Mouse (Mus musculus) midbrain, embryonic 14.5 days (tissue): Measurements from ENCODE around the gene Vsig10. TPM values are rescaled to one million over a fixed set of nuclear protein-coding genes. Genes with fewer than 3 reads are reported as not detected.
"Not testable (repeated sequence)": the region's sequence is repeated elsewhere in the genome, so short reads cannot be mapped to it uniquely, and the experiment has no call there.

Experiments used
- ATAC-seq: fragments of 200-750 bp; cut with Nextera tagmentation; 2 replicates; pipeline ENCODE4 v1.8.0; 2017; ENCODE audit warnings: moderate number of reproducible peaks, moderate library complexity; ENCODE audit not compliant: low FRiP score, low TSS enrichment
- DNase-seq: peaks from one replicate; pipeline ENCODE4 v3.0.0-alpha.2; 2015
- H3K27ac ChIP-seq: fragments of 300-500 bp; sonication (generic); replicated peaks from 2 replicates; pipeline ENCODE4 v1.5.1; 2014; ENCODE audit warnings: mild to moderate bottlenecking, low read depth, low read length, moderate library complexity
- H3K27me3 ChIP-seq: fragments of 300-500 bp; sonication (generic); 2 replicates; pipeline ENCODE4 v1.6.1; 2014; ENCODE audit warnings: low read length, control low read depth, mixed read lengths; ENCODE audit not compliant: control insufficient read depth, insufficient read depth
- H3K36me3 ChIP-seq: fragments of 300-500 bp; sonication (generic); 2 replicates; pipeline ENCODE4 v1.6.1; 2014; ENCODE audit warnings: low read length, control low read depth; ENCODE audit not compliant: control insufficient read depth, insufficient read depth
- H3K4me1 ChIP-seq: fragments of 300-500 bp; sonication (generic); 2 replicates; pipeline ENCODE4 v1.6.1; 2014; ENCODE audit warnings: mild to moderate bottlenecking, antibody characterized with exemption, low read length, control low read depth; ENCODE audit not compliant: control insufficient read depth, insufficient read depth
- H3K4me2 ChIP-seq: fragments of 300-500 bp; sonication (generic); 2 replicates; pipeline ENCODE4 v1.6.1; 2014; ENCODE audit warnings: mild to moderate bottlenecking, low read length, moderate library complexity
- H3K4me3 ChIP-seq: fragments of 300-500 bp; sonication (generic); replicated peaks from 2 replicates; pipeline ENCODE4 v1.5.1; 2014; ENCODE audit warnings: low read depth, low read length
- H3K9ac ChIP-seq: fragments of 300-500 bp; sonication (generic); replicated peaks from 2 replicates; pipeline ENCODE4 v1.6.1; 2014; ENCODE audit warnings: mild to moderate bottlenecking, low read length, moderate library complexity
- H3K9me3 ChIP-seq: fragments of 300-500 bp; sonication (generic); 2 replicates; pipeline ENCODE4 v1.6.1; 2016; ENCODE audit warnings: low read length, control low read depth, mixed read lengths; ENCODE audit not compliant: control insufficient read depth
- WGBS: fragments of 180-500 bp; shearing (Covaris S2); extraction: QIAGEN DNeasy Blood & Tissue Kit; methylation state at CpG from one replicate; pipeline ENCODE4 v1.1.7; 2014; 5-methylcytosine and 5-hydroxymethylcytosine counted together
- polyA plus RNA-seq: library from polyadenylated mRNA; unstranded; fragments of >200 nt; fragmentation: Nextera tagmentation; extraction: Ambion mirVana; gene quantifications from 2 replicates; pipeline ENCODE4 v1.2.1, GENCODE M21; 2014

Vsig10 gene
- polyA plus RNA-seq, 1 experiment from 2014 or later: 1.3 TPM

DNA sequence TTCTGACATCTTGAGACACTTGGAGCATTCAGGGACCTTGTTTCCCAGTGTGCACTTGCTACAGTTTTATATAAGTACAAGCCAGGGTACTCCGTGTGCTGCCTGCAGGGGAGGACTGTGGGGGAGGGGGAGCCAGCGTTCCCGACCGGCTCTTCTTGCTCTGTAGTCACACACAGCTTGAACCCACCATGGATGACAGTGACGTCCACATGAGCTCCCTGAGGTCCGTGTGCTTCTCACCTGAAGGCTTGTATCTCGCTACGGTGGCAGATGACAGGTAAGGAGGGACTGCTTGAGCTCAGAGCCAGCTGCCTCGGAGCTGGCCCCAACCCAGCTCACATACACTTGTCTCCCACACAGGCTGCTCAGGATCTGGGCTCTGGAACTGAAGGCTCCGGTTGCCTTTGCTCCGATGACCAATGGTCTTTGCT lies 57.5 kb downstream of the Vsig10 start:
- Histone ChIP-seq H3K36me3 (peaks cover 86% of the 10 kb centered on the region), H3K4me2 (no peak overlapping the region), H3K27ac (no peak overlapping the region), H3K4me1 (no peaks in the 10 kb centered on the region), H3K9me3 (no peaks in the 10 kb centered on the region), H3K27me3 (no peaks in the 10 kb centered on the region), H3K4me3 (no peak overlapping the region), H3K9ac (no peak overlapping the region)
- ATAC-seq (no peak), DNase-seq (no peak)
- 80% methylated on average over 11 of the region's 11 CpGs for WGBS

DNA sequence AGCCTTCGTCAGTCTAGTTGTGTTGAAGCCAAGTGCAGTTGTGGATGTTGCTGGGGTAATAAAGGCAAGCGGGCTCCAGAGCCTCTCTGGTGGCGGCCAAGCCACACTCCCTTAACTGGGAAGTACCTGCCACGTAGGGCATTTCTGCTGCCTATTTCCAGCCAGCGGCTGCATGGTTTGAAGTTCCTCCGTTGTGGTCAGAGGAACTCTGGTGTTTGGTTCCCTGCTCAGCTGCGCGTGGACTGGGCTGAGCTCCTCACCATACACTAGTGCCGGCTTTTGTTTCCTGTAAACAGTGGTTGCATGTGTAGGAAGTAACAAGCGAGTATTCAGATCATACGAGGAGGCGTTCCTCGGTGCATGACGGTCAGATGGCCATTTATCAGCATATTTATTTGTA lies 58.8 kb downstream of the Vsig10 start:
- not testable (repeated sequence) for H3K9me3 ChIP-seq, H3K4me1 ChIP-seq, H3K4me3 ChIP-seq, H3K27me3 ChIP-seq, DNase-seq, H3K4me2 ChIP-seq, H3K27ac ChIP-seq, H3K9ac ChIP-seq, ATAC-seq
- peaks cover 85% of the 10 kb centered on the region for H3K36me3 ChIP-seq
- WGBS: 95% methylated on average over 14 of the region's 14 CpGs

DNA sequence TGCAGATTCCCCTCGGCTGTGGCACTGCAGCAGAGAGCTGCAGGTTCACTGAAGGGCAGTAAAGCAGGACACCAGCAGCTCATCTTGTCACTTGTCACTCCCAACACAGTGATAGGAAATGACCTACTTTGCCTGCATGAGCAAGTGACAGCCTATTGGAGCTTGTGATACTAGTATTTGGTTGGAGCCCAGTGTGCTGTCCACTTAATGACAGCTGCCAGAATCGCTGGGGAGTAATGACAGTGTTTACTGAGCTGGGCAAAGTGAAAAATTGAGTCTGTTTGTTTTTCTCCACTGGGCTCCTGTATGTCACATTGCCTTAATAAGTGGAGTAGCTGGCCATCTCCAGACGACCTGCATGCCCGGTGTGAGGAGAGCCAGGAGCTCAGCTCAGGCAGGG lies 61.3 kb downstream of the Vsig10 start:
- H3K27ac ChIP-seq: no peak overlapping the region
- H3K9ac ChIP-seq: no peak overlapping the region
- no peaks in the 10 kb centered on the region for H3K4me1 ChIP-seq
- no peaks in the 10 kb centered on the region for H3K9me3 ChIP-seq
- H3K36me3 ChIP-seq: peaks cover 83% of the 10 kb centered on the region
- ATAC-seq (no peak), DNase-seq (no peak)
- no peak overlapping the region for H3K4me2 ChIP-seq
- no peaks in the 10 kb centered on the region for H3K27me3 ChIP-seq
- no peak overlapping the region for H3K4me3 ChIP-seq
- WGBS: 86% methylated on average over 4 of the region's 4 CpGs

DNA sequence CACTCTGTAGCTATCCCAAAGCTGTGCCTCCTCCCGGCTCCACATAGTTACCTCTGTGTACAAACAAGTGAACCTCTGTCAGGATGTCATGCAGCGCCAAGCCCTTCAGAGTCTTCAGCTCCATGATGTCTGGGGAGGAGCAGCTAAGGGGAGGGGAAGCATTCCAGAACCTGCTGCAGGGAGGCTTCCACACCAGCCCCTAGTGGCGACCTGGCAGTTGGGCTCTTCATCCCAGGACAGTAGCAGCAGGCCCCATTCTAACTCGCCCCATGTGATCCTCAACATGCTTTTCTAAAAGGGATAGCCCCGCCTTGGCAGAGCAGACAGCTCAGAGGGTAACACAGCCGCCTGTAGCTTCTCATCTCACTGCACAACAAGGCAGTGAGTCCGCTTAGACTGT lies 62.9 kb downstream of the Vsig10 start:
- H3K27me3 ChIP-seq: no peaks in the 10 kb centered on the region

DNA sequence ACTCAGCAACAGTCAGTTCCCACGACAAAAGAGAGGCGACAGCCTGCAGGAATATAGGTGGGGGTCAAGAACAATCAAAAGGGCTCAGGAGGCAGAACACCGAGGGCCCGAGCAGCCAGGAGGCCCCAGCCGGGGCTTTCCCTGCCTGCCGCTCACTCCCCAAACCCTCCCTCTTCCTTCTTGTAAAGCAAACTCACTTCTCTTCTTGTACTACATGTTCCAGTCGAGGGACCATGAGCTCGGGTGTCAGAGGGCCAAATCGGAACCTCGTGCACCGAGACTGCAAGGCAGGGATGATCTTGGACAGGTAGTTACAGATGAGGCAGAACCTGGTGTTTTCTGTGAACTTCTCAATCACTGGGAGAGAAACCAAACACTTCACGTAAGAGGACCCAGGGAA lies 64.3 kb downstream of the Vsig10 start:
- Histone ChIP-seq H3K4me1 (no peaks in the 10 kb centered on the region), H3K27ac (no peak overlapping the region), H3K9ac (no peak overlapping the region), H3K4me2 (no peak overlapping the region), H3K4me3 (no peak overlapping the region), H3K27me3 (no peaks in the 10 kb centered on the region), H3K9me3 (no peaks in the 10 kb centered on the region), H3K36me3 (peaks cover 66% of the 10 kb centered on the region)
- no peak for DNase-seq
- 72% methylated on average over 12 of the region's 12 CpGs for WGBS
- no peak for ATAC-seq

More for the DNA sequence above, 62.9 kb downstream of the Vsig10 start:
- ATAC-seq (no peak), DNase-seq (no peak)
- no peaks in the 10 kb centered on the region for H3K4me1 ChIP-seq
- H3K4me3 ChIP-seq: no peak overlapping the region
- H3K4me2 ChIP-seq: no peak overlapping the region
- H3K36me3 ChIP-seq: peaks cover 75% of the 10 kb centered on the region
- no peak overlapping the region for H3K9ac ChIP-seq
- no peak overlapping the region for H3K27ac ChIP-seq
- H3K9me3 ChIP-seq: no peaks in the 10 kb centered on the region
- WGBS: 87% methylated on average over 7 of the region's 7 CpGs

DNA sequence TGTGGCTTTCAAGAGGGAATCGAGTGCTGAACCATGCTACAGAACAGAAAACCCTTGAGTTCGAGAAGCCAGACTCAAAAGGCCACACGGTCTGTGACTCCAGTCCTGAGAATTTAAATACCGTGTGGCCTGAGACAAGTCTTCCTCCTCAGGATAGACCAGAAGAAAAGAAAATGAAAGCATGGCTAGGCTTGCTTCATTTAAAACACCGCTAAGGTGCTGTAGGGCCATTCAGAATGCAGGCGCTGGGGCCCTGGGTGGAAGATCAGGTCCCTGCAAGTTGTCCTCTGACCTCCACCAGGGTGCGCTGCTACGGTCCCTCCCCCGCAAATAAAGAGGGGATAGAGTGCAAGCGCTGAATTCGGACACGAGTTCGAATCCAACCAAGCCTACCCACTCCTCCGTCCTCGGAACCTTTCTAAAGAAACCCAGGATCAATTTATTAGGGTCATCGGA lies 69.4 kb downstream of the Vsig10 start:
- DNase-seq: peak; percentile 59
- no peak for ATAC-seq
- WGBS: 10% methylated on average over 16 of the region's 16 CpGs

DNA sequence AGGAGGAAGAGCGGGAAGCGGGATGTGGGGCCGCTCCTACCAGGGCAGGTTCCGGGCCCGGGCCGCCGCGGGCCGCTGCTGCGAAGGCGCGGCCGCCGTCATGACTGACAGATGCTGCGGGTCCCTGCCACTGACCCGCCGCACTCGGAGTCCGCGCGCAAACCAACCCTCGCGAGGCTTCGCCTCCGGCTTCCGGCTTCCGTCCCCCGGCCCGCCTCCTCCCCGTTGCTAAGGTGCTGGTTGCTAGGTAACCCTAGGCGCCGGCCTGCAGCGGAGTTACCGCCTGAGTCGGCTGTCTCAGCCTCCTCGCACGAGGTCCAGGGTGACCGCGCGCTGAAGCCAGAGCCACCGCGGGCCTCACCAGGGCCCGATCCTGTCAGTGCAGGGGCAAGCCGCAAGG lies 70.0 kb downstream of the Vsig10 start, which contains the start of gene Rfc5:
TSS of gene Rfc5 (minus strand) at position 171 of the 400 bp plus-strand sequence.
- ATAC-seq: peak; percentile 95
- peak within 1 kb of the TSS; percentile 66 for H3K4me3 ChIP-seq

More for the DNA sequence above, 69.4 kb downstream of the Vsig10 start:
- Histone ChIP-seq H3K36me3 (peaks cover 21% of the 10 kb centered on the region), H3K9ac (peak overlapping the region; percentile 80), H3K4me1 (no peaks in the 10 kb centered on the region), H3K4me3 (peak overlapping the region; percentile 66), H3K4me2 (peak overlapping the region; percentile 72), H3K27me3 (no peaks in the 10 kb centered on the region), H3K27ac (peak overlapping the region; percentile 71; the same call in 1 of the 2 replicates), H3K9me3 (no peaks in the 10 kb centered on the region)

DNA sequence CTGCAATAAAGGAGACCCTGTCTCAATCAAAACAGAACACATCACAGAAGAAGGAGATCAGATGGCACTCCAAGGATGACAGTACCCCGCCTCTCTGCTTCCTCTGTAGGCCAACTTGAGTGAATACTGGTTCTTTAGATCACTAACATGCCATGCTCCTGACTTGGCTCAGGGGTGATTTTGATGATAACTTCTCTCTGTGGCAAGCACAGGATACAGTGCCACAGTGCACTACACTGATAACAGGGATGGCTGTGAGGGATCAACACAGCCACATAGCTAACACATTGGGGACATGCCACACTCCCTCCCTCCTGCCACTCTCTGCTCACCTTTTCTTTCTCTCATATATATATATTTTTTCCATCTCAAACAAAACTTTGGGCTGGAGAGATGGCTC lies 72.0 kb downstream of the Vsig10 start:
- Histone ChIP-seq H3K36me3 (no peaks in the 10 kb centered on the region), H3K4me3 (no peak overlapping the region), H3K27me3 (no peaks in the 10 kb centered on the region), H3K4me2 (no peak overlapping the region), H3K4me1 (no peaks in the 10 kb centered on the region), H3K27ac (no peak overlapping the region), H3K9me3 (no peaks in the 10 kb centered on the region), H3K9ac (no peak overlapping the region)
- WGBS: 100% methylated on average over 1 of the region's 1 CpGs
- DNase-seq (no peak), ATAC-seq (no peak)

More for the DNA sequence above, 70.0 kb downstream of the Vsig10 start, which contains the start of gene Rfc5:
- Histone ChIP-seq H3K9me3 (no peaks in the 10 kb centered on the region), H3K9ac (peak within 1 kb of the TSS; percentile 80), H3K36me3 (peaks cover 19% of the 10 kb centered on the region), H3K4me1 (no peaks in the 10 kb centered on the region), H3K4me2 (peak within 1 kb of the TSS; percentile 72), H3K27ac (peak within 1 kb of the TSS; percentile 71), H3K27me3 (no peaks in the 10 kb centered on the region)
- 1% methylated on average over 44 of the region's 44 CpGs for WGBS
- DNase-seq: peak; percentile 98

DNA sequence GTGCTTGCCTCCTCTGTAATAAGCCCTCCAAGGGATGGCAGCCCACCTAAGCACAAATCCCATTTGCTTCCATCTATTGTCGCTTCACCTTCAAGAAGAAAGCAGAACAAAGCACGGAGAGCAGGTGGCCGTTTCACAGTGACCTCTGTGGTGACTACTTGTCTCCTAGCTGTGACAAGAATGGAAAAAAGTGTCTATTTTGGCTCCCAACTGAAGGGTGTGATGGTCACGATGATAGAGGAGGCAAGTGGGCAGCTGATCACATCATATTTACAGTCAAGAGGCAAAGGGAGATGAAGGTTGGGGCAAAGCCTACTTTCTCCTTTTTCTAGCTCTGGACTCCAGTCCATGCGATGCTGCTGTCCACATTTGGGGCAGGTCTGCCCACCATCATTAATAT lies 77.0 kb downstream of the Vsig10 start:
- no peak overlapping the region for H3K4me2 ChIP-seq
- WGBS: 90% methylated on average over 5 of the region's 5 CpGs
- no peaks in the 10 kb centered on the region for H3K27me3 ChIP-seq
- no peaks in the 10 kb centered on the region for H3K9me3 ChIP-seq
- DNase-seq (no peak), ATAC-seq (no peak)
- no peaks in the 10 kb centered on the region for H3K36me3 ChIP-seq
- H3K4me1 ChIP-seq: no peaks in the 10 kb centered on the region
- H3K9ac ChIP-seq: no peak overlapping the region
- H3K4me3 ChIP-seq: no peak overlapping the region
- no peak overlapping the region for H3K27ac ChIP-seq
